Comparison of ENCODE assay signal across 13 mouse cellular contexts in genomic region chr7:44486927-44487575, GRCm38 (mm10). TPM values are rescaled to one million over a fixed set of nuclear protein-coding genes. Genes with fewer than 3 reads are reported as not detected.
DNase-seq lines count a peak whose midpoint lies in the region; ATAC-seq lines count a peak whose summit lies in the region.
"Had no signal": no experiment of that assay in that cellular context is flagged by ENCODE, and none has a peak within 500 bp of the region (broad histone marks: within the 10 kb centered on the region; RNA-seq: fewer than 3 reads in every experiment).

No protein-coding gene starts in this region.

- H3K27ac ChIP-seq in forebrain, embryonic 10.5 days: peak overlapping the region; percentile 41; the same call in 1 of the 2 replicates
- no peak overlapping the region for H3K27ac ChIP-seq in forebrain, embryonic 13.5 days
- H3K27ac ChIP-seq in hindbrain, embryonic 10.5 days: 0 out of 2 replicates have a peak overlapping the region, but pooled peaks have one; percentile 19
- no peak overlapping the region for H3K27ac ChIP-seq in hindbrain, embryonic 11.5 days (ENCODE audit: low read depth, low read length)
- H3K27ac ChIP-seq in hindbrain, embryonic 16.5 days (ENCODE audit: low read depth, low read length): peak overlapping the region; percentile 18

- H3K4me3 ChIP-seq in forebrain, embryonic 10.5 days: no peak overlapping the region
- H3K4me3 ChIP-seq in forebrain, embryonic 13.5 days: no peak overlapping the region
- H3K4me3 ChIP-seq in hindbrain, embryonic 10.5 days: no peak overlapping the region
- H3K4me3 ChIP-seq in hindbrain, embryonic 11.5 days (ENCODE audit: low read depth, low read length): no peak overlapping the region
- H3K4me3 ChIP-seq in hindbrain, embryonic 16.5 days (ENCODE audit: low read length): no peak overlapping the region

- no peak overlapping the region for H3K4me2 ChIP-seq in forebrain, embryonic 13.5 days
- H3K4me2 ChIP-seq in hindbrain, embryonic 11.5 days (replicated peaks; ENCODE audit: low read depth, low read length): no peak overlapping the region
- no peak overlapping the region for H3K4me2 ChIP-seq in hindbrain, embryonic 16.5 days (ENCODE audit: low read length)

- no peak for DNase-seq in forebrain, embryonic 10.5 days (ENCODE audit: extremely low spot score, low spot score)
- DNase-seq in hindbrain, embryonic 10.5 days (ENCODE audit: low spot score): no peak
- DNase-seq in hindbrain, embryonic 11.5 days (ENCODE audit: low spot score): no peak
- peak; percentile 13 for DNase-seq in right cerebral cortex, postnatal 25 days
- no peak for DNase-seq in right cerebral cortex, postnatal 14 days
- DNase-seq in B cell, adult 2 months: no peak
- DNase-seq: adrenal gland, postnatal 10 days; cerebellum, adult 8-10 months had no signal

- no peaks in the 10 kb centered on the region for H3K9me3 ChIP-seq in forebrain, embryonic 10.5 days
- H3K9me3 ChIP-seq in forebrain, embryonic 13.5 days (replicated peaks): no peaks in the 10 kb centered on the region
- H3K9me3 ChIP-seq in hindbrain, embryonic 10.5 days: 0 out of 2 replicates have a peak, but pooled peaks cover 3% of the 10 kb centered on the region
- no peaks in the 10 kb centered on the region for H3K9me3 ChIP-seq in hindbrain, embryonic 11.5 days (ENCODE audit: control insufficient read depth, low read length)
- no peaks in the 10 kb centered on the region for H3K9me3 ChIP-seq in hindbrain, embryonic 16.5 days (ENCODE audit: control insufficient read depth, low read length)

- H3K27me3 ChIP-seq in forebrain, embryonic 10.5 days (ENCODE audit: poor library complexity, severe bottlenecking): peaks cover 11% of the 10 kb centered on the region
- H3K27me3 ChIP-seq in forebrain, embryonic 13.5 days: peaks cover 7% of the 10 kb centered on the region
- H3K27me3 ChIP-seq in hindbrain, embryonic 10.5 days (ENCODE audit: insufficient read depth, poor library complexity, severe bottlenecking): peaks cover 13% of the 10 kb centered on the region
- H3K27me3 ChIP-seq in hindbrain, embryonic 11.5 days (ENCODE audit: control insufficient read depth, insufficient read depth, low read length): 0 out of 2 replicates have a peak, but pooled peaks cover 3% of the 10 kb centered on the region
- H3K27me3 ChIP-seq in hindbrain, embryonic 16.5 days (replicated peaks; ENCODE audit: control insufficient read depth, insufficient read depth, low read length): no peaks in the 10 kb centered on the region
- H3K27me3 ChIP-seq: Patski had no signal

- WGBS in forebrain, embryonic 10.5 days: 67% methylated on average over 13 of the region's 13 CpGs
- WGBS in forebrain, embryonic 13.5 days: 67% methylated on average over 13 of the region's 13 CpGs
- WGBS in hindbrain, embryonic 10.5 days: 71% methylated on average over 13 of the region's 13 CpGs
- 67% methylated on average over 13 of the region's 13 CpGs for WGBS in hindbrain, embryonic 11.5 days
- WGBS in hindbrain, embryonic 16.5 days: 60% methylated on average over 13 of the region's 13 CpGs

- no peak for ATAC-seq in forebrain, embryonic 13.5 days
- no peak for ATAC-seq in hindbrain, embryonic 11.5 days (ENCODE audit: low FRiP score)
- ATAC-seq in hindbrain, embryonic 16.5 days: no peak
- ATAC-seq: intestine, postnatal 0 days; Patski had no signal

- peaks cover 38% of the 10 kb centered on the region for H3K36me3 ChIP-seq in forebrain, embryonic 10.5 days (replicated peaks)
- peaks cover 39% of the 10 kb centered on the region for H3K36me3 ChIP-seq in forebrain, embryonic 13.5 days (ENCODE audit: poor library complexity, severe bottlenecking)
- H3K36me3 ChIP-seq in hindbrain, embryonic 10.5 days: peaks cover 43% of the 10 kb centered on the region
- H3K36me3 ChIP-seq in hindbrain, embryonic 11.5 days (ENCODE audit: control insufficient read depth, insufficient read depth, low read length): no peaks in the 10 kb centered on the region
- peaks cover 25% of the 10 kb centered on the region for H3K36me3 ChIP-seq in hindbrain, embryonic 16.5 days (ENCODE audit: control insufficient read depth, insufficient read depth, low read length)

- no peak overlapping the region for H3K9ac ChIP-seq in forebrain, embryonic 13.5 days
- H3K9ac ChIP-seq in hindbrain, embryonic 11.5 days (ENCODE audit: low read depth, low read length): no peak overlapping the region
- peak overlapping the region; percentile 35; the same call in 1 of the 2 replicates for H3K9ac ChIP-seq in hindbrain, embryonic 16.5 days (ENCODE audit: low read depth, low read length)

- peaks cover 10% of the 10 kb centered on the region for H3K4me1 ChIP-seq in forebrain, embryonic 10.5 days
- peaks cover 3% of the 10 kb centered on the region; the same call in 1 of the 2 replicates for H3K4me1 ChIP-seq in forebrain, embryonic 13.5 days
- H3K4me1 ChIP-seq in hindbrain, embryonic 10.5 days (replicated peaks): peaks cover 17% of the 10 kb centered on the region
- H3K4me1 ChIP-seq in hindbrain, embryonic 11.5 days (replicated peaks; ENCODE audit: control insufficient read depth, insufficient read depth, low read length): no peaks in the 10 kb centered on the region
- peaks cover 4% of the 10 kb centered on the region; the same call in 1 of the 2 replicates for H3K4me1 ChIP-seq in hindbrain, embryonic 16.5 days (ENCODE audit: control insufficient read depth, insufficient read depth, low read depth, low read length)

RNA-seq across cellular contexts. Expression of gene Emc10, which starts 9.3 kb away (rescaled TPM):
- 95.8 and 96.9 TPM in 2 replicates for polyA plus RNA-seq in forebrain, embryonic 10.5 days (2016; fragmentation: Nextera tagmentation; extraction: Ambion mirVana)
- polyA plus RNA-seq in forebrain, embryonic 13.5 days (2015; fragmentation: Nextera tagmentation; extraction: Ambion mirVana): 101 and 106 TPM in 2 replicates
- polyA plus RNA-seq in hindbrain, embryonic 10.5 days (2016; fragmentation: Nextera tagmentation; extraction: Ambion mirVana): 102 and 122 TPM in 2 replicates
- 90.2 and 97.2 TPM in 2 replicates for polyA plus RNA-seq in hindbrain, embryonic 11.5 days (2014; fragmentation: Nextera tagmentation; extraction: Ambion mirVana)
- 145 and 150 TPM in 2 replicates for polyA plus RNA-seq in hindbrain, embryonic 16.5 days (2015; fragmentation: Nextera tagmentation; extraction: Ambion mirVana)

RNA-seq across cellular contexts. Expression of gene Fam71e1, which starts 9.3 kb away (rescaled TPM):
- polyA plus RNA-seq in forebrain, embryonic 10.5 days (2016; fragmentation: Nextera tagmentation; extraction: Ambion mirVana): 15.1 and 15.8 TPM in 2 replicates
- polyA plus RNA-seq in forebrain, embryonic 13.5 days (2015; fragmentation: Nextera tagmentation; extraction: Ambion mirVana): 30.1 and 35.0 TPM in 2 replicates
- 17.1 and 20.5 TPM in 2 replicates for polyA plus RNA-seq in hindbrain, embryonic 10.5 days (2016; fragmentation: Nextera tagmentation; extraction: Ambion mirVana)
- 13.5 and 20.6 TPM in 2 replicates for polyA plus RNA-seq in hindbrain, embryonic 11.5 days (2014; fragmentation: Nextera tagmentation; extraction: Ambion mirVana)
- polyA plus RNA-seq in hindbrain, embryonic 16.5 days (2015; fragmentation: Nextera tagmentation; extraction: Ambion mirVana): 20.4 and 23.7 TPM in 2 replicates

RNA-seq across cellular contexts. Expression of gene Josd2, which starts 19.3 kb away (rescaled TPM):
- 74.9 and 78.5 TPM in 2 replicates for polyA plus RNA-seq in forebrain, embryonic 10.5 days (2016; fragmentation: Nextera tagmentation; extraction: Ambion mirVana)
- polyA plus RNA-seq in forebrain, embryonic 13.5 days (2015; fragmentation: Nextera tagmentation; extraction: Ambion mirVana): 49.0 and 56.1 TPM in 2 replicates
- polyA plus RNA-seq in hindbrain, embryonic 10.5 days (2016; fragmentation: Nextera tagmentation; extraction: Ambion mirVana): 86.2 and 89.2 TPM in 2 replicates
- 57.3 and 59.1 TPM in 2 replicates for polyA plus RNA-seq in hindbrain, embryonic 11.5 days (2014; fragmentation: Nextera tagmentation; extraction: Ambion mirVana)
- 42.5 and 46.2 TPM in 2 replicates for polyA plus RNA-seq in hindbrain, embryonic 16.5 days (2015; fragmentation: Nextera tagmentation; extraction: Ambion mirVana)

RNA-seq across cellular contexts. Expression of gene Aspdh, which starts 21.9 kb away (rescaled TPM):
- 1.3 and 1.5 TPM in 2 replicates for polyA plus RNA-seq in forebrain, embryonic 10.5 days (2016; fragmentation: Nextera tagmentation; extraction: Ambion mirVana)
- polyA plus RNA-seq in forebrain, embryonic 13.5 days (2015; fragmentation: Nextera tagmentation; extraction: Ambion mirVana): 3.8 and 4.0 TPM in 2 replicates
- polyA plus RNA-seq in hindbrain, embryonic 10.5 days (2016; fragmentation: Nextera tagmentation; extraction: Ambion mirVana): 0.78 and 1.8 TPM in 2 replicates
- polyA plus RNA-seq in hindbrain, embryonic 11.5 days (2014; fragmentation: Nextera tagmentation; extraction: Ambion mirVana): 1.2 and 2.1 TPM in 2 replicates
- polyA plus RNA-seq in hindbrain, embryonic 16.5 days (2015; fragmentation: Nextera tagmentation; extraction: Ambion mirVana): 3.1 and 3.9 TPM in 2 replicates
- polyA plus RNA-seq: Patski had no signal

RNA-seq across cellular contexts. Expression of gene Mybpc2, which starts 37.4 kb away (rescaled TPM):
- 0.06 and 0.12 TPM in 2 replicates for polyA plus RNA-seq in forebrain, embryonic 10.5 days (2016; fragmentation: Nextera tagmentation; extraction: Ambion mirVana)
- polyA plus RNA-seq in forebrain, embryonic 13.5 days (2015; fragmentation: Nextera tagmentation; extraction: Ambion mirVana): 0.13 and 0.14 TPM in 2 replicates
- polyA plus RNA-seq in hindbrain, embryonic 10.5 days (2016; fragmentation: Nextera tagmentation; extraction: Ambion mirVana): 0.10 and 0.12 TPM in 2 replicates
- polyA plus RNA-seq in hindbrain, embryonic 11.5 days (2014; fragmentation: Nextera tagmentation; extraction: Ambion mirVana): 0.07 and 0.19 TPM in 2 replicates
- 0.14 and 0.15 TPM in 2 replicates for polyA plus RNA-seq in hindbrain, embryonic 16.5 days (2015; fragmentation: Nextera tagmentation; extraction: Ambion mirVana)
- polyA plus RNA-seq: liver, adult 2 months had no signal

Comparison
In these comparisons a context has a peak if more than half of its experiments do, and no peak if none do; other contexts are left out.
1. H3K27ac ChIP-seq: peak in forebrain, embryonic 10.5 days (single experiment), hindbrain, embryonic 10.5 days (single experiment) and hindbrain, embryonic 16.5 days (single experiment); none in forebrain, embryonic 13.5 days (single experiment) and hindbrain, embryonic 11.5 days (single experiment).